10 mouse cellular contexts compared by ENCODE assay signal in the genomic region with DNA sequence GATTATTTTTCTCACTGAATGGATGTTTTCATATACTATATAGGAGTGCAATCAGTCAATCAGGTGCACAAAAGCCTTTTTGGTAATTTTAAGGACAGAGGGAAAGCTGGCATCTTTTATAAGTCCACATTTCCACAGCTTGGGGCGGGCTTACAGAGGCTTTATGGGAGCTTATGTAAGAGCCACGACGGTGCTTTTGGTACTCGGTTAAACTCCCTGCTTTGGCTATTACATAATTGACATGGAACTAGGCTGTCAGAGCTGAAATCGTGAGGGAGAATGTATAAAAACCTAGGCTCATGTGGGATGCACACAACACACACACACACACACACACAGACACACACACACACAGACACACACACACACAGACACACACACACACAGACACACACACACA. TPM values are rescaled to one million over a fixed set of nuclear protein-coding genes. Genes with fewer than 3 reads are reported as not detected.
DNase-seq lines count a peak whose midpoint lies in the region; ATAC-seq and TF ChIP-seq lines count a peak whose summit lies in the region.
"Had no signal": no experiment of that assay in that cellular context is flagged by ENCODE, and none has a peak within 500 bp of the region (broad histone marks: within the 10 kb centered on the region; RNA-seq: fewer than 3 reads in every experiment).

No protein-coding gene starts in this region.

- H3K9ac ChIP-seq in neural tube, embryonic 13.5 days, result peak overlapping the region; percentile 86
- H3K9ac ChIP-seq in kidney, embryonic 14.5 days (ENCODE audit: low read depth, low read length), result no peak overlapping the region

- intact Hi-C loops in gastrocnemius, postnatal 14 days (cut with DNase I; ENCODE audit: low total_unique reads), result no loop called here

- H3K27me3 ChIP-seq in cerebellum, adult 2 months (ENCODE audit: control insufficient read depth, insufficient read depth, low read length), result no peaks in the 10 kb centered on the region
- peaks cover 25% of the 10 kb centered on the region for H3K27me3 ChIP-seq in neural tube, embryonic 13.5 days
- H3K27me3 ChIP-seq in kidney, embryonic 14.5 days (ENCODE audit: control insufficient read depth, insufficient read depth, low read length), result peaks cover 38% of the 10 kb centered on the region

- H3K27ac ChIP-seq in cerebellum, adult 2 months (ENCODE audit: insufficient read depth, low read length), result peak overlapping the region; percentile 98
- peak overlapping the region; percentile 42; the same call in 1 of the 2 replicates for H3K27ac ChIP-seq in neural tube, embryonic 13.5 days (replicated peaks)
- no peak overlapping the region for H3K27ac ChIP-seq in kidney, embryonic 14.5 days (ENCODE audit: low read depth, low read length)
- H3K27ac ChIP-seq: gastrocnemius, adult 2 months had no signal

- ATAC-seq in neural tube, embryonic 13.5 days (ENCODE audit: low read depth), result no peak
- ATAC-seq in kidney, embryonic 14.5 days (ENCODE audit: low FRiP score, low TSS enrichment), result no peak

- no peak for TF ChIP-seq POLR2A in cerebellum, adult 2 months (IDR thresholded peaks at IDR 0.05; ENCODE audit: borderline replicate concordance, insufficient read depth, low read length)

- no peaks in the 10 kb centered on the region for H3K9me3 ChIP-seq in neural tube, embryonic 13.5 days
- no peaks in the 10 kb centered on the region for H3K9me3 ChIP-seq in kidney, embryonic 14.5 days (ENCODE audit: control insufficient read depth, low read length)

- WGBS in cerebellum, adult 2 months, result 3% methylated on average over 5 of the region's 5 CpGs
- 35% methylated on average over 5 of the region's 5 CpGs for WGBS in neural tube, embryonic 13.5 days
- 46% methylated on average over 5 of the region's 5 CpGs for WGBS in kidney, embryonic 14.5 days

- H3K36me3 ChIP-seq in neural tube, embryonic 13.5 days, result no peaks in the 10 kb centered on the region
- no peaks in the 10 kb centered on the region for H3K36me3 ChIP-seq in kidney, embryonic 14.5 days (ENCODE audit: control insufficient read depth, insufficient read depth, low read length)

- DNase-seq in layer of hippocampus, adult 11-12 months (ENCODE audit: low spot score), result peak; percentile 50
- no peak for DNase-seq in layer of hippocampus, adult 9-10 months (ENCODE audit: low spot score)
- DNase-seq in cerebellum, adult 2 months, result peak; percentile 69 to 85
- peak; percentile 61 to 64 for DNase-seq in cerebellum, postnatal 36 days
- DNase-seq in gastrocnemius, postnatal 14 days, result no peak
- DNase-seq: gastrocnemius, adult 2 months; kidney, postnatal 36 days; thymus, postnatal 14 days had no signal

- H3K4me1 ChIP-seq in cerebellum, adult 2 months (ENCODE audit: control insufficient read depth, insufficient read depth, low read length), result peaks cover under 1% of the 10 kb centered on the region
- H3K4me1 ChIP-seq in neural tube, embryonic 13.5 days (replicated peaks), result peaks cover 30% of the 10 kb centered on the region
- H3K4me1 ChIP-seq in kidney, embryonic 14.5 days (ENCODE audit: control insufficient read depth, insufficient read depth, low read length), result peaks cover 4% of the 10 kb centered on the region; the same call in 1 of the 2 replicates

- no peak for TF ChIP-seq CTCF in cerebellum, adult 2 months (IDR thresholded peaks at IDR 0.05; ENCODE audit: borderline replicate concordance, insufficient read depth, low read depth, low read length)

- peak overlapping the region; percentile 84 for H3K4me3 ChIP-seq in cerebellum, adult 2 months (replicated peaks; ENCODE audit: insufficient read depth, low read depth, low read length)
- peak overlapping the region; percentile 74 for H3K4me3 ChIP-seq in neural tube, embryonic 13.5 days
- no peak overlapping the region for H3K4me3 ChIP-seq in kidney, embryonic 14.5 days (ENCODE audit: low read length)
- H3K4me3 ChIP-seq: gastrocnemius, adult 2 months had no signal

- peak overlapping the region; percentile 88 for H3K4me2 ChIP-seq in neural tube, embryonic 13.5 days
- no peak overlapping the region for H3K4me2 ChIP-seq in kidney, embryonic 14.5 days (replicated peaks; ENCODE audit: low read depth, low read length)

RNA-seq across cellular contexts. Expression of a gene that starts 2.0 kb away (rescaled TPM):
- polyA plus RNA-seq in cerebellum, adult 2 months (2012; rRNA removed), result 33.3 TPM in 2 replicates
- 50.0 and 54.2 TPM in 2 replicates for polyA plus RNA-seq in neural tube, embryonic 13.5 days (2015; fragmentation: Nextera tagmentation; extraction: Ambion mirVana)
- under 1 TPM; 0.35 to 0.73 TPM for total RNA-seq in gastrocnemius, postnatal 14 days (2021)
- 2.3 and 3.3 TPM in 2 replicates for polyA plus RNA-seq in kidney, embryonic 14.5 days (2014; fragmentation: Nextera tagmentation; extraction: Ambion mirVana)

Comparison
In these comparisons a context has a peak if more than half of its experiments do, and no peak if none do; other contexts are left out.
1. DNase-seq: peak in layer of hippocampus, adult 11-12 months (single experiment), cerebellum, adult 2 months (2 of 2) and cerebellum, postnatal 36 days (2 of 2); none in layer of hippocampus, adult 9-10 months (single experiment) and gastrocnemius, postnatal 14 days (single experiment).